Mouse (Mus musculus) cortical plate, adult 2 months (tissue): ENCODE measurements around the gene Cacna1g. TPM values are rescaled to one million over a fixed set of nuclear protein-coding genes. Genes with fewer than 3 reads are reported as not detected.

Source experiments
- H3K27ac ChIP-seq: fragments of 200-500 bp; 2 replicates; pipeline ENCODE4 v1.5.1; 2012; ENCODE audit warnings: low read length, control low read depth, inconsistent platforms; ENCODE audit not compliant: insufficient read depth
- H3K4me1 ChIP-seq: fragments of 200-500 bp; 2 replicates; pipeline ENCODE4 v1.6.1; 2011; ENCODE audit warnings: low read length; ENCODE audit not compliant: control insufficient read depth, insufficient read depth
- H3K4me3 ChIP-seq: fragments of 200-500 bp; 2 replicates; pipeline ENCODE4 v1.5.1; 2011; ENCODE audit warnings: mild to moderate bottlenecking, low read length, control low read depth; ENCODE audit not compliant: insufficient read depth
- CTCF ChIP-seq: fragments of 200-500 bp; IDR thresholded peaks from 2 replicates; pipeline ENCODE4 v1.5.1; 2011; ENCODE audit warnings: mild to moderate bottlenecking, control low read depth, low read length; ENCODE audit not compliant: insufficient read depth; ENCODE audit errors: extremely low read depth
- POLR2A ChIP-seq: fragments of 200-500 bp; IDR thresholded peaks from 2 replicates; pipeline ENCODE4 v1.6.1; 2011; ENCODE audit warnings: mild to moderate bottlenecking, low read length, control low read depth; ENCODE audit not compliant: insufficient read depth; ENCODE audit errors: extremely low read depth
- polyA plus RNA-seq: library from polyadenylated mRNA; depleted of rRNA; stranded (reverse); fragments of >200 nt; gene quantifications from 2 replicates; pipeline ENCODE4 v1.2.3, GENCODE M21; 2012

Gene Cacna1g
- polyA plus RNA-seq, 1 experiment: 137 TPM

- Histone ChIP-seq H3K4me3 (no peak overlapping the region), H3K4me1 (no peaks in the 10 kb centered on the region; the same call in 1 of the 2 replicates), H3K27ac (no peak overlapping the region)
- TF ChIP-seq POLR2A (no peak), CTCF (no peak)
Observed at GRCm38 (mm10) chr11:94495415-94495814, 21.4 kb upstream of the Cacna1g start.

DNA sequence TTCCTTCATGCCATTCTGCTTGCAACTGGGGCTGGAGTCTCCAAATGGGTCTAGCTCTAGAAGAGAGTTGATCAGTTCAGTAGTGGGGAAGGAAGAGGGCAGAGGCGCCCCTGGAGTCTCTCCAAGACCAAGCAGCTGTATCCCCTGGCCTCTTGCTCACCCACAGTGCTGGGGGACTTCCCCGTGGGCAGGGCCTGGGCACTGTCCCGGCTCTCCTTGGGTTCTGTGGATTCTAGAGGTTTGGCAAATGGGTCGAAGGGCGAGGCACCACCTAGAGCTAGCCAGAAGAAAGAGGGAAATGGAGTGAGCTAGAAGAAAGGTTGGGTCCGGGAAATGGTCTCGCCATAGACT is 17.7 kb upstream of the Cacna1g start:
- Histone ChIP-seq H3K27ac (no peak overlapping the region), H3K4me1 (no peaks in the 10 kb centered on the region), H3K4me3 (no peak overlapping the region; the same call in 1 of the 2 replicates)
- TF ChIP-seq POLR2A (no peak), CTCF (no peak)

GRCm38 (mm10) chr11:94491035-94491748 is 17.2 kb upstream of the Cacna1g start:
- no peak overlapping the region for H3K27ac ChIP-seq
- TF ChIP-seq POLR2A: peak; percentile 36; the same call in 1 of the 2 replicates
- TF ChIP-seq CTCF: no peak
- peak overlapping the region; percentile 16 for H3K4me3 ChIP-seq
- H3K4me1 ChIP-seq: no peaks in the 10 kb centered on the region

DNA sequence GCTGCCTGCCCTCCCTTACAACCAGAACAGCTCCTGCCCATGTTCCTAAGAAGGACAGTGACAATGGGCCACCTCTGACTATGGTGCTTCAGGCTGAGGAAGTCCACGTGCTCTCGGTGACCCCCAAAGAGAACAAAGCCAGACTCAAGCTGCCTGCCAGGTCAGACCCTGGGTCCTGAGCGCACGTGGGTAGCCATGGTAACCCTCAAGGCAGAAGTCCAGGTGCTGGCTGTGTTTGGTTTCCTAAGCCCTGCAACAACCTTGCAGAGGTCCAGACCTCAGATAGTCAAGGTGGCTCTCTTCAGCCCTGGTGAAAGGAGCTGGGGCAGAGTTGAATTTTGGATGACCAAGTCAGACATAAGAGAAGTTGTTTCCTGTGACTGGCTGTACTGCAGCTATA is 15.7 kb upstream of the Cacna1g start:
- Histone ChIP-seq H3K4me1 (no peaks in the 10 kb centered on the region), H3K4me3 (no peak overlapping the region), H3K27ac (no peak overlapping the region)
- TF ChIP-seq CTCF: no peak
- no peak for TF ChIP-seq POLR2A

DNA sequence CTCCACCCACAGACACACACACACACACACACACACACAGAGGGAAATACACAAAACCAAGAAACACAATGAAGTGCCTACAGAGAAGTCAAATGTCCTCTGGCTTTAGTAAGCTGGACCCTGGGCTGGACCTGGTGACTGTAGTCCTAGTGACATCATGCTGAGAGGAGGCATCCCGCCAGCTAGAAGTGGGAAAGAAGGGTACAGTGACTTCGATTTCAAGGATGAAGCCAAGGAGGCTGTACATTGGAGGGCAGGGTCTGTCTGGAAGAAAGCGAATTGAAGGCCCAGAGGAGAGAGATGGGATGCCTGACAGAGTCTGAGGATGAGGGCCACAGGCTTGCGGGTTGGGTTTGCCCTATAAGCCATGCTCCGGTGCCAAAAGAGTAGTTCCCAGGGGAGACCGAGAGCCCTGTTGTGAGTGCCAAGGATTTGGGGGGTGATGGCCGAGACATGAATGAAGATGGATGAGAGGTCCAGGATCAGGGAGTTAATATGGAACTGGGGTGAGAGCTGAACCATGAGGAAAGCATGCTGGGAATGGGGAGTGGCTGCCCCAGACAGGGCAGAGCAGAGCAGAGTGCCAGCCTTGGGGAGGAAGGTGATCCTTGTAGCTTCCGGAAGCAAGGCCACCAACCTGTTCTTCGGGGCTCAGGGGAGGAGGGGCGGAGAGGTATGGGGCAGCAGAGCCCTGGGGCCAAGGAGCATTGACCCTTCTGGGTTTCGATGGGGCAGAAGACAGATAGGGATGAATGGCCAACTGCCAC is 15.0 kb upstream of the Cacna1g start:
- Histone ChIP-seq H3K4me3 (no peak overlapping the region), H3K27ac (no peak overlapping the region), H3K4me1 (no peaks in the 10 kb centered on the region)
- no peak for TF ChIP-seq POLR2A
- no peak for TF ChIP-seq CTCF

DNA sequence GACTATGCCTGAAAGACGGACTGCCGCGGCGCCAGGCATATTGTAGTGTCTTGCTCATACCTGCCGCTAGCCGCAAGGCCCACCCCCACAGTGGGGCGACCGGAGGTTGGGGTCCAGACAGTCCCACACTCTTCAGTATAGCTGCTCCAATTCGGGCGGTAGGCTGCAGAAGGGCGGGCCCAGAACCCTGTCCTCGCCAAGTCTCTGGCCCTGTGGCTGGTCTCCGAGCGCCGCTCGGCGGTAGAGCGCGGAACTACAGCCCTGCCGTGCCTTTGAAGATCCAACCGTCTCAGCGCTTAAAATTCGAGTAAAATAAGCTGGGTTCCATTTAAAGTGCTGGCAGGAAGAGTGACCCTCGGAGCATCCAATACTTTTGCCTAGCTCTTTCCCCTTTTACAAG is 12.0 kb upstream of the Cacna1g start, which contains the start of gene Spata20:
Gene Spata20 (minus strand): TSS at position 179 of the 400 bp plus-strand sequence.
- Histone ChIP-seq H3K4me3 (no peak within 1 kb of the TSS), H3K27ac (no peak within 1 kb of the TSS), H3K4me1 (no peaks in the 10 kb centered on the region)
- TF ChIP-seq CTCF (peak; percentile 90), POLR2A (no peak)

GRCm38 (mm10) chr11:94485223-94485622 is 11.2 kb upstream of the Cacna1g start:
- Histone ChIP-seq H3K4me3 (no peak overlapping the region), H3K27ac (no peak overlapping the region), H3K4me1 (no peaks in the 10 kb centered on the region)
- TF ChIP-seq CTCF (no peak), POLR2A (no peak)

DNA sequence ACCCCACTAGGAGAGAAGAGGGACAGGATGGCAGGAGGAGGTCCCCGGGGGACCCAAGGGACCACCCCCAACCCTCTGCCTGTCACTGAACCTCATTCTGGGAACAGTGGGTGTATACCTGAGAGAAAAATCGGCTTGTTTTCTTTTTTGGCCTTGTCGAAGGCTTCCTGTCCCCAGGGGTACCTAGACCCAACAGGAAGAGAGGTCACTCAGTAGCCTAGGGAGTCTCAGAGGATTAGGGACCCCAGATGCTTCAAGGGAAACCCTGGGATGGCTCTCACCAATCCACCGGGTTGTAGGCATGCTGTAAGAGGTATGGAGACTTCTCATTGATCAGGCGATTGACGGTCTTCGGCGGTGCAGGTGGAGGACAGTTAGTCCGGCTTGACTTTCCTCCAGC is 10.6 kb upstream of the Cacna1g start:
- no peak for TF ChIP-seq POLR2A
- TF ChIP-seq CTCF: no peak
- no peak overlapping the region for H3K4me3 ChIP-seq
- H3K4me1 ChIP-seq: no peaks in the 10 kb centered on the region
- no peak overlapping the region for H3K27ac ChIP-seq

- H3K4me3 ChIP-seq: no peak overlapping the region
- TF ChIP-seq POLR2A (no peak), CTCF (no peak)
- no peak overlapping the region for H3K27ac ChIP-seq
Observed at GRCm38 (mm10) chr11:94483921-94484320, 9.9 kb upstream of the Cacna1g start.

DNA sequence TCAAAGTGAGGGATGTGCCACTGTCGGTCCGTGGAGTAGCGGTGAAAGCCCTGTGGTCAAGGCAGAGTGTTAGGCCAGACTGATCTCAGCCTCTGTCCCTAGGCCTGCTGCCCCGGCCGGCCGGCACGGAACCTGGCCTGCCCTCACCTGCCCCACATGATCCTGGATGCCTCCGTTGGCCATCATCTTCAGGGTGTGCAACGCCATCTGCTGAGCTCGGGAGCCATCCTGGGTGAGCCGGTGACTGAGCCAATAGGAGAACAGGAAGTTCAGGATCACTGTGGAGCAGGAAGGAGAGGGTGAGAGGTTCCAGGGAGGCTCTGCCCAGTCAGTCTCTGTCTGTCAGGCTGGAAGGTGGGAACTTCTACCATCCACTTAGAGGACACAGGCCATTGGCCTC is 9.4 kb upstream of the Cacna1g start:
- TF ChIP-seq POLR2A (no peak), CTCF (no peak)
- H3K4me3 ChIP-seq: no peak overlapping the region
- H3K4me1 ChIP-seq: no peaks in the 10 kb centered on the region
- H3K27ac ChIP-seq: no peak overlapping the region

More at GRCm38 (mm10) chr11:94483921-94484320, 9.9 kb upstream of the Cacna1g start:
- no peaks in the 10 kb centered on the region for H3K4me1 ChIP-seq
